Mouse (Mus musculus) bone marrow, adult 2 months (tissue): ENCODE measurements around the gene Zbtb16.

Experiments used
- CTCF ChIP-seq: fragments of 200-500 bp; IDR thresholded peaks from 2 replicates; pipeline ENCODE4 v1.5.1; 2011; ENCODE audit warnings: low read length, control low read depth; ENCODE audit not compliant: control insufficient read depth, insufficient read depth
- POLR2A ChIP-seq: fragments of 200-500 bp; IDR thresholded peaks from 2 replicates; pipeline ENCODE4 v1.6.1; 2011; ENCODE audit warnings: low read depth, mild to moderate bottlenecking, control low read depth, low read length, borderline replicate concordance; ENCODE audit not compliant: control insufficient read depth

GRCm38 (mm10) chr9:48649098-48649766 is 186.8 kb downstream of the Zbtb16 start:
- TF ChIP-seq POLR2A (no peak), CTCF (no peak)
